In the genomic region with DNA sequence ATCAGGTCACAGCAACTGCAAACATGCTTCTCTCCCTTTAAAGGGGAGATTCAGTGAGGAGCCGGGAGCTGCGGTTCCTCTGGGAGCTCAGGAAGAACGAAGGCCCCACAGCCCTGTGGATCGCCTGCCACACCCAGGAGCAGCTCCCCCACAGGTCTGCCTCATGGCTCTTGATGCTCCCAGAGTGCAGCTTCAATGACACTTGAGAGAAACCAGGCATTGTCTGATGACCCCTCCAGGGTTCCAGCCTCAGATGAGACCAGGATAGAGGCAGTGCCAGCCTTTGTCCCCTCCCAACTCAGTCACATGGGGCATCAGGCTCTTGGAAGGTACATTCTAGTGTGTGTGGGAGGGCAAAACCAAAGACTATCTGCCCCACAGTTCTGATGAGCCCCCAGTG, we compare ENCODE assay signal across 18 mouse cellular contexts. TPM values are rescaled to one million over a fixed set of nuclear protein-coding genes. Genes with fewer than 3 reads are reported as not detected.
DNase-seq lines count a peak whose midpoint lies in the region; ATAC-seq and TF ChIP-seq lines count a peak whose summit lies in the region.
"Had no signal": no experiment of that assay in that cellular context is flagged by ENCODE, and none has a peak within 500 bp of the region (broad histone marks: within the 10 kb centered on the region; RNA-seq: fewer than 3 reads in every experiment).

No protein-coding gene starts in this region.

- H3K4me1 ChIP-seq in intestine, embryonic 15.5 days (replicated peaks): peaks cover 7% of the 10 kb centered on the region
- H3K4me1 ChIP-seq in intestine, postnatal 0 days (replicated peaks; ENCODE audit: control insufficient read depth, insufficient read depth, low read length): no peaks in the 10 kb centered on the region
- H3K4me1 ChIP-seq in cortical plate, adult 2 months (ENCODE audit: control insufficient read depth, insufficient read depth, low read length): peaks cover 46% of the 10 kb centered on the region
- peaks cover 6% of the 10 kb centered on the region; the same call in 1 of the 2 replicates for H3K4me1 ChIP-seq in hindbrain, postnatal 0 days (ENCODE audit: insufficient read depth, low read length)

- no peaks in the 10 kb centered on the region for H3K9me3 ChIP-seq in intestine, embryonic 15.5 days
- H3K9me3 ChIP-seq in intestine, postnatal 0 days (ENCODE audit: control insufficient read depth): no peaks in the 10 kb centered on the region
- no peaks in the 10 kb centered on the region for H3K9me3 ChIP-seq in hindbrain, postnatal 0 days (ENCODE audit: low read length)

- H3K4me3 ChIP-seq in intestine, embryonic 15.5 days (replicated peaks): no peak overlapping the region
- no peak overlapping the region for H3K4me3 ChIP-seq in intestine, postnatal 0 days (ENCODE audit: low read depth, low read length)
- no peak overlapping the region for H3K4me3 ChIP-seq in cortical plate, adult 2 months (ENCODE audit: insufficient read depth, low read length)
- no peak overlapping the region for H3K4me3 ChIP-seq in hindbrain, postnatal 0 days (ENCODE audit: low read length)
- H3K4me3 ChIP-seq: heart, adult 2 months had no signal

- no peak overlapping the region for H3K27ac ChIP-seq in intestine, embryonic 15.5 days
- H3K27ac ChIP-seq in intestine, postnatal 0 days (ENCODE audit: low read depth, low read length): no peak overlapping the region
- peak overlapping the region; percentile 75 for H3K27ac ChIP-seq in cortical plate, adult 2 months (ENCODE audit: insufficient read depth, low read length)
- H3K27ac ChIP-seq in hindbrain, postnatal 0 days: 0 out of 2 replicates have a peak overlapping the region, but pooled peaks have one; percentile 32
- H3K27ac ChIP-seq: heart, adult 2 months; macrophage had no signal

- no peak overlapping the region for H3K4me2 ChIP-seq in intestine, embryonic 15.5 days (replicated peaks)
- H3K4me2 ChIP-seq in intestine, postnatal 0 days (replicated peaks; ENCODE audit: low read depth): no peak overlapping the region
- H3K4me2 ChIP-seq in hindbrain, postnatal 0 days (ENCODE audit: low read depth, low read length): no peak overlapping the region

- TF ChIP-seq CTCF in intestine, postnatal 0 days (IDR thresholded peaks at IDR 0.05; ENCODE audit: low read depth): no peak
- no peak for TF ChIP-seq CTCF in cortical plate, adult 2 months (IDR thresholded peaks at IDR 0.05; ENCODE audit: extremely low read depth, insufficient read depth, low read length)
- TF ChIP-seq CTCF in hindbrain, postnatal 0 days (IDR thresholded peaks at IDR 0.05; ENCODE audit: low read depth): no peak

- H3K36me3 ChIP-seq in intestine, embryonic 15.5 days: no peaks in the 10 kb centered on the region
- no peaks in the 10 kb centered on the region; the same call in 1 of the 2 replicates for H3K36me3 ChIP-seq in intestine, postnatal 0 days (ENCODE audit: control insufficient read depth, insufficient read depth)
- no peaks in the 10 kb centered on the region for H3K36me3 ChIP-seq in hindbrain, postnatal 0 days (ENCODE audit: insufficient read depth, low read length)

- 0 out of 2 replicates have a peak, but pooled peaks have one; percentile 15 for TF ChIP-seq POLR2A in cortical plate, adult 2 months (IDR thresholded peaks at IDR 0.05; ENCODE audit: extremely low read depth, insufficient read depth, low read length)

- H3K27me3 ChIP-seq in intestine, embryonic 15.5 days (replicated peaks): no peaks in the 10 kb centered on the region
- H3K27me3 ChIP-seq in intestine, postnatal 0 days (replicated peaks; ENCODE audit: control insufficient read depth, insufficient read depth, low read length): no peaks in the 10 kb centered on the region
- H3K27me3 ChIP-seq in hindbrain, postnatal 0 days (ENCODE audit: insufficient read depth, low read length): no peaks in the 10 kb centered on the region

- ATAC-seq in intestine, embryonic 15.5 days: peak; percentile 23; the same call in 1 of the 2 replicates
- no peak for ATAC-seq in intestine, postnatal 0 days
- no peak for ATAC-seq in hindbrain, postnatal 0 days
- ATAC-seq in activated CD4-positive, CD25-positive, alpha-beta regulatory T cell, adult 4 months: no peak
- ATAC-seq in CD4-positive, CD25-positive, alpha-beta regulatory T cell, adult 4 months: no peak

- WGBS in intestine, embryonic 15.5 days: 33% methylated on average over 4 of the region's 4 CpGs
- 42% methylated on average over 4 of the region's 4 CpGs for WGBS in intestine, postnatal 0 days
- 50% methylated on average over 4 of the region's 4 CpGs for WGBS in hindbrain, postnatal 0 days

- H3K9ac ChIP-seq in intestine, embryonic 15.5 days: no peak overlapping the region
- no peak overlapping the region for H3K9ac ChIP-seq in intestine, postnatal 0 days (ENCODE audit: low read depth, low read length)
- H3K9ac ChIP-seq in hindbrain, postnatal 0 days (replicated peaks; ENCODE audit: low read length): no peak overlapping the region

- DNase-seq in cerebellum, postnatal 25 days: peak; percentile 60 to 66
- DNase-seq in cerebellum, postnatal 14 days: no peak
- DNase-seq in hindbrain, postnatal 0 days (ENCODE audit: low spot score): no peak
- DNase-seq: heart, adult 2 months; heart, postnatal 36 days; kidney, adult 18-20 months; kidney, postnatal 36 days; layer of hippocampus, postnatal 36 days; liver; lung, adult 2 months; right cerebral cortex, postnatal 14 days; thymus, adult 2 months had no signal

RNA-seq across cellular contexts. Expression of a gene that starts 52.4 kb away (rescaled TPM):
- polyA plus RNA-seq in intestine, embryonic 15.5 days (2015; fragmentation: Nextera tagmentation; extraction: Ambion mirVana): 64.1 and 74.9 TPM in 2 replicates
- polyA plus RNA-seq in intestine, postnatal 0 days (2015; fragmentation: Nextera tagmentation; extraction: Ambion mirVana): 54.6 and 57.8 TPM in 2 replicates
- polyA plus RNA-seq in cortical plate, adult 2 months (2012; rRNA removed): 36.5 and 37.5 TPM in 2 replicates
- 51.2 and 61.4 TPM in 2 replicates for total RNA-seq in hindbrain, postnatal 0 days (2014; rRNA removed)
- polyA plus RNA-seq in hindbrain, postnatal 0 days (2015; fragmentation: Nextera tagmentation; extraction: Ambion mirVana): 60.8 and 62.5 TPM in 2 replicates
- 10 to 100 TPM; 45.1 to 54.9 TPM for polyA plus RNA-seq in activated CD4-positive, CD25-positive, alpha-beta regulatory T cell, adult 4 months (2017; shearing (Covaris generic))
- 10 to 100 TPM; 50.4 to 58.5 TPM for polyA plus RNA-seq in CD4-positive, CD25-positive, alpha-beta regulatory T cell, adult 4 months (2017; shearing (Covaris generic))

RNA-seq across cellular contexts. Expression of a gene that starts 59.2 kb away (rescaled TPM):
- polyA plus RNA-seq in intestine, embryonic 15.5 days (2015; fragmentation: Nextera tagmentation; extraction: Ambion mirVana): 24.8 and 27.1 TPM in 2 replicates
- 31.7 and 38.8 TPM in 2 replicates for polyA plus RNA-seq in intestine, postnatal 0 days (2015; fragmentation: Nextera tagmentation; extraction: Ambion mirVana)
- 295 and 315 TPM in 2 replicates for polyA plus RNA-seq in cortical plate, adult 2 months (2012; rRNA removed)
- 85.0 and 85.1 TPM in 2 replicates for total RNA-seq in hindbrain, postnatal 0 days (2014; rRNA removed)
- 80.4 and 84.2 TPM in 2 replicates for polyA plus RNA-seq in hindbrain, postnatal 0 days (2015; fragmentation: Nextera tagmentation; extraction: Ambion mirVana)
- polyA plus RNA-seq in activated CD4-positive, CD25-positive, alpha-beta regulatory T cell, adult 4 months (2017; shearing (Covaris generic)): 1 to 10 TPM; 6.5 to 8.3 TPM
- 10 to 100 TPM in 1 of 2 experiments, 1 to 10 TPM in 1; 9.0 to 12.2 TPM for polyA plus RNA-seq in CD4-positive, CD25-positive, alpha-beta regulatory T cell, adult 4 months (2017; shearing (Covaris generic))
- polyA plus RNA-seq: macrophage had no signal

Comparison
In these comparisons a context has a peak if more than half of its experiments do, and no peak if none do; other contexts are left out.
1. DNase-seq: peak in cerebellum, postnatal 25 days (2 of 2); none in cerebellum, postnatal 14 days (0 of 2) and hindbrain, postnatal 0 days (single experiment).
2. H3K27ac ChIP-seq: peak in cortical plate, adult 2 months (single experiment) and hindbrain, postnatal 0 days (single experiment); none in intestine, embryonic 15.5 days (single experiment) and intestine, postnatal 0 days (single experiment).